Comparison of ENCODE assay signal across 9 mouse cellular contexts in the genomic region with DNA sequence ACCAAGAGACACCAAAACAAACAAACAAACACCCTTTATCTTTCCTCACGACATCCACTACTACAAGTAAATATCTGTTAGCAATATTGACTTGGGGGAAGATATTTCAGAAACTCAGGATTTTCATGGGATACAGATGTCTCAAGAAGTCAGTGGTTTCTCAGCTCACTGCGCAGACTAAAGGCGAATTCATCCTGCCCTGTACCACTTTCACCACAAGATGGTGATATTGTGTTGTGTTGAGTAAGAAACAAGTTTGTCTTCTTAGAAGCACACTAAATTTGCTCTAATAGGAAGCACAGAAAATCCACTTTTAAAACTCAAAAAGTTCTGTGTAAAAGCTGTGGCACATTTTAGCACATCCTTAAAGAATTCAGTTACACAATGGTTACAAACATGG.
A peak's percentile ranks its signal among the peaks of the same experiment; 100 is the strongest.
DNase-seq lines count a peak whose midpoint lies in the region; ATAC-seq and TF ChIP-seq lines count a peak whose summit lies in the region.
"Had no signal": no experiment of that assay in that cellular context is flagged by ENCODE, and none has a peak within 500 bp of the region (broad histone marks: within the 10 kb centered on the region; RNA-seq: fewer than 3 reads in every experiment).

No protein-coding gene starts in this region.

- TF ChIP-seq CTCF in cortical plate, adult 2 months (IDR thresholded peaks at IDR 0.05; ENCODE audit: extremely low read depth, insufficient read depth, low read length) = peak; percentile 58

- no peak overlapping the region for H3K27ac ChIP-seq in cortical plate, adult 2 months (ENCODE audit: insufficient read depth, low read length)
- H3K27ac ChIP-seq in hindbrain, embryonic 13.5 days = no peak overlapping the region
- H3K27ac ChIP-seq in limb, embryonic 14.5 days (replicated peaks; ENCODE audit: low read depth, low read length) = no peak overlapping the region

- no peak overlapping the region for H3K4me2 ChIP-seq in hindbrain, embryonic 13.5 days
- H3K4me2 ChIP-seq in limb, embryonic 14.5 days (replicated peaks; ENCODE audit: low read depth, low read length, severe bottlenecking) = no peak overlapping the region

- H3K36me3 ChIP-seq in hindbrain, embryonic 13.5 days = no peaks in the 10 kb centered on the region
- no peaks in the 10 kb centered on the region for H3K36me3 ChIP-seq in limb, embryonic 14.5 days (ENCODE audit: control insufficient read depth, insufficient read depth, low read length)
- H3K36me3 ChIP-seq: G1E had no signal

- WGBS in hindbrain, embryonic 13.5 days = 24% methylated on average over 3 of the region's 3 CpGs
- WGBS in limb, embryonic 14.5 days = 13% methylated on average over 3 of the region's 3 CpGs

- H3K4me1 ChIP-seq in cortical plate, adult 2 months (ENCODE audit: control insufficient read depth, insufficient read depth, low read length) = no peaks in the 10 kb centered on the region
- H3K4me1 ChIP-seq in hindbrain, embryonic 13.5 days (replicated peaks) = no peaks in the 10 kb centered on the region
- no peaks in the 10 kb centered on the region for H3K4me1 ChIP-seq in limb, embryonic 14.5 days (ENCODE audit: control insufficient read depth, insufficient read depth, low read length)

- no peak overlapping the region for H3K4me3 ChIP-seq in cortical plate, adult 2 months (ENCODE audit: insufficient read depth, low read length)
- no peak overlapping the region for H3K4me3 ChIP-seq in hindbrain, embryonic 13.5 days
- H3K4me3 ChIP-seq in limb, embryonic 14.5 days (replicated peaks; ENCODE audit: low read length) = no peak overlapping the region

- peak; percentile 43; the same call in 1 of the 2 replicates for ATAC-seq in hindbrain, embryonic 13.5 days (ENCODE audit: low FRiP score)
- peak; percentile 37; the same call in 1 of the 2 replicates for ATAC-seq in limb, embryonic 14.5 days (ENCODE audit: low FRiP score, low read depth)
- ATAC-seq in megakaryocyte progenitor cell, adult 5-6 weeks (replicated peaks; ENCODE audit: poor library complexity) = no peak; the same call in 1 of the 2 replicates

- no peaks in the 10 kb centered on the region for H3K9me3 ChIP-seq in hindbrain, embryonic 13.5 days
- H3K9me3 ChIP-seq in limb, embryonic 14.5 days (ENCODE audit: control insufficient read depth, low read length) = no peaks in the 10 kb centered on the region
- H3K9me3 ChIP-seq: G1E had no signal

- no peak overlapping the region for H3K9ac ChIP-seq in hindbrain, embryonic 13.5 days
- H3K9ac ChIP-seq in limb, embryonic 14.5 days (ENCODE audit: low read depth, low read length, severe bottlenecking) = no peak overlapping the region

- peaks cover 16% of the 10 kb centered on the region for H3K27me3 ChIP-seq in hindbrain, embryonic 13.5 days
- H3K27me3 ChIP-seq in limb, embryonic 14.5 days (ENCODE audit: control insufficient read depth, insufficient read depth, low read length) = no peaks in the 10 kb centered on the region

- DNase-seq in cerebellum, adult 8-10 months = peak; percentile 3
- DNase-seq in cerebellum, adult 11 months = no peak
- DNase-seq in 3T3-L1 (ENCODE audit: low read depth, low spot score) = peak; percentile 51
- peak; percentile 77 for DNase-seq in limb, embryonic 14.5 days (ENCODE audit: low spot score)
- DNase-seq in thymus, adult 18-20 months = no peak

- TF ChIP-seq POLR2A in cortical plate, adult 2 months (IDR thresholded peaks at IDR 0.05; ENCODE audit: extremely low read depth, insufficient read depth, low read length) = no peak
- TF ChIP-seq POLR2A in limb, embryonic 14.5 days (IDR thresholded peaks at IDR 0.05; ENCODE audit: borderline replicate concordance, extremely low read depth, insufficient read depth, insufficient read length) = no peak

Comparison
In these comparisons a context has a peak if more than half of its experiments do, and no peak if none do; other contexts are left out.
1. DNase-seq: peak in cerebellum, adult 8-10 months (single experiment), 3T3-L1 (single experiment) and limb, embryonic 14.5 days (single experiment); none in cerebellum, adult 11 months (single experiment) and thymus, adult 18-20 months (0 of 2).